Mouse (Mus musculus): ENCODE results near the gene Me3.

DNA sequence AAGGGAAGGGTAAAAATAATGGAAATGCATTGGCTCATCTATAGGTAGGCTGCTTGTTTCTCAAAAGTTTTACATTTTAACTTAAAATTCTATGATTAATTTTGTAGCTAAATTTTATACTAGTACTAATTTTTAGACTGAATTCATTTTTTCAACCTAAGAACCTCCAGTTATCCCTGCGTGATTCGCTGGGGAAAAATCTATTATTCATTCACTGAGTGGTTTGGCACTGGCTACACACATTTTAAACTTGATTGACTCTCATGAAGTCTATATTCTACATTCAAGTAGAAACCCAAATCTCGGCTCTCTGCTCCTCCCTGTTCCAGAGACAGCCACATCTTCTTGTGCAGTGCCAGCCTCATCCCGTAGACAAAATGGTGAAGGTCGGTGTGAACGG, 24.9 kb upstream of the Me3 start:
- TF ChIP-seq CTCF (IDR thresholded peaks at IDR 0.05; ENCODE audit: control insufficient read depth, insufficient read depth, insufficient read length) = no peak
- TF ChIP-seq MAX (IDR thresholded peaks at IDR 0.05) = no peak
- TF ChIP-seq MYOG (IDR thresholded peaks at IDR 0.05; ENCODE audit: control insufficient read depth, extremely low read depth, insufficient read length) = no peak
- no peak for TF ChIP-seq USF1 (IDR thresholded peaks at IDR 0.05; ENCODE audit: low read depth)
